Mouse (Mus musculus) cerebellum, postnatal 25 days (tissue): ENCODE data around the gene Dlg4.

Source experiments
- DNase-seq, 2 experiments: peaks; one replicate each; pipeline ENCODE4 v3.0.0; 2021; ENCODE audit warnings: mixed read lengths in 2 of 2

The Dlg4 gene

GRCm38 (mm10) chr11:70016669-70017068 lies at the start of gene Dlg4:
Gene Dlg4 (plus strand): TSS chr11:70016942.
- DNase-seq: no peak

- DNase-seq: no peak
Observed at GRCm38 (mm10) chr11:69968793-69969192, 47.9 kb upstream of the Dlg4 start.

- no peak for DNase-seq
Observed at GRCm38 (mm10) chr11:69970222-69970621, 46.5 kb upstream of the Dlg4 start.

- DNase-seq: no peak
Observed at GRCm38 (mm10) chr11:69970775-69971174, 46.0 kb upstream of the Dlg4 start.

GRCm38 (mm10) chr11:69974907-69975306 lies 41.8 kb upstream of the Dlg4 start:
- no peak for DNase-seq

GRCm38 (mm10) chr11:69976271-69976670 lies 40.5 kb upstream of the Dlg4 start:
- DNase-seq: no peak

GRCm38 (mm10) chr11:69979827-69980195 lies 36.9 kb upstream of the Dlg4 start:
- no peak for DNase-seq

GRCm38 (mm10) chr11:69980196-69981140 lies 36.3 kb upstream of the Dlg4 start:
- DNase-seq: peak; percentile 99 to 100

GRCm38 (mm10) chr11:69981141-69981762 lies 35.5 kb upstream of the Dlg4 start, which contains the start of gene Ctdnep1:
Gene Ctdnep1 (plus strand): TSS chr11:69981156.
- DNase-seq: peak in 1 of 2 experiments; percentile 54

- DNase-seq: no peak
Observed at GRCm38 (mm10) chr11:69982225-69982624, 34.5 kb upstream of the Dlg4 start, which contains the start of gene Elp5. Gene Elp5 (minus strand): TSS chr11:69982517.

GRCm38 (mm10) chr11:69982877-69983276 lies 33.9 kb upstream of the Dlg4 start:
- DNase-seq: no peak

- no peak for DNase-seq
Observed at GRCm38 (mm10) chr11:69983377-69983776, 33.4 kb upstream of the Dlg4 start.

GRCm38 (mm10) chr11:69984431-69984830 lies 32.3 kb upstream of the Dlg4 start:
- DNase-seq: no peak

GRCm38 (mm10) chr11:69989949-69990348 lies 26.8 kb upstream of the Dlg4 start:
- DNase-seq: peak in 1 of 2 experiments; percentile 25

GRCm38 (mm10) chr11:69990850-69991691 lies 25.7 kb upstream of the Dlg4 start, which contains the start of gene Gabarap:
Gene Gabarap (plus strand): TSS chr11:69991143.
- DNase-seq: peak; percentile 97

- DNase-seq: no peak
Observed at GRCm38 (mm10) chr11:69991711-69992110, 25.0 kb upstream of the Dlg4 start.

GRCm38 (mm10) chr11:69992396-69992795 lies 24.3 kb upstream of the Dlg4 start:
- peak in 1 of 2 experiments; percentile 25 for DNase-seq

GRCm38 (mm10) chr11:69992932-69993331 lies 23.8 kb upstream of the Dlg4 start:
- DNase-seq: no peak

- no peak for DNase-seq
Observed at GRCm38 (mm10) chr11:69994401-69995090, 22.2 kb upstream of the Dlg4 start.

GRCm38 (mm10) chr11:69995391-69995960 lies 21.3 kb upstream of the Dlg4 start, which contains the start of gene Phf23:
Gene Phf23 (plus strand): TSS chr11:69995777.
- DNase-seq: peak; percentile 93 to 97
